26 mouse cellular contexts compared by ENCODE assay signal in the genomic region with DNA sequence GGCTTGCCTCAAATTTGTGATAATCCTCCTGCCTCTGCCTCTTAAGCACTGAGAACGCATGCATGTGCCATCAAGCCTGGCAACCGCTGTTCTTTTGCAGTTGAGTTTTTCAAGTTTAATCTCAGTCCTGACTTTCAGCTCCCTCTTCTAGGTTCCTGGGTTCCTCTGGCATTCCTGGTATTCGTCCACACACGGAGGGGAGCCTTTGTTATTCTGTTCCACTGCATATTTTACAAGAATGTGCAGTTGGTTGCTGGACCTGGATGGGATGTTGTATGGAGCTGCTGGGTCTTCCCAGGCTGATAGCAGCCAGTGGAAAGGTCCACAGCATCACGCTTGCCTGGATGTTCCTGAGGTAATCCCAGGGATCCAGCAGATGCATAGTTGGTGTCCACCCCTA. TPM values are rescaled to one million over a fixed set of nuclear protein-coding genes. Genes with fewer than 3 reads are reported as not detected.
A peak's percentile ranks its signal among the peaks of the same experiment; 100 is the strongest.
DNase-seq lines count a peak whose midpoint lies in the region; ATAC-seq lines count a peak whose summit lies in the region.
"Had no signal": no experiment of that assay in that cellular context is flagged by ENCODE, and none has a peak within 500 bp of the region (broad histone marks: within the 10 kb centered on the region; RNA-seq: fewer than 3 reads in every experiment).

No protein-coding gene starts in this region.

- DNase-seq in hindbrain, embryonic 10.5 days (ENCODE audit: low spot score): no peak
- DNase-seq in thymus, postnatal 4 days: peak; percentile 5
- DNase-seq in thymus, postnatal 25 days: no peak
- peak; percentile 70 for DNase-seq in ZHBTc4 (ENCODE audit: low read depth, low spot score)
- DNase-seq in right cerebral cortex, postnatal 14 days: no peak
- no peak for DNase-seq in urinary bladder, postnatal 10 days (ENCODE audit: low spot score)
- DNase-seq: adrenal gland, postnatal 14 days; B cell, adult 2 months; cerebellum, adult 11 months; cerebellum, adult 2 months; cerebellum, adult 9-11 months; forebrain, postnatal 0 days; gastrocnemius, postnatal 10 days; gastrocnemius, postnatal 36 days; heart, adult 2 months; heart, postnatal 14 days; heart, postnatal 4 days had no signal

- WGBS in hindbrain, embryonic 10.5 days: 58% methylated on average over 5 of the region's 5 CpGs
- 62% methylated on average over 5 of the region's 5 CpGs for WGBS in hindbrain, embryonic 12.5 days

- H3K27ac ChIP-seq in hindbrain, embryonic 10.5 days: peak overlapping the region; percentile 90
- H3K27ac ChIP-seq in hindbrain, embryonic 12.5 days: no peak overlapping the region
- H3K27ac ChIP-seq: embryonic facial prominence, embryonic 13.5 days; heart, adult 2 months; heart, embryonic 10.5 days; heart, embryonic 13.5 days; intestine, embryonic 15.5 days had no signal

- no peak overlapping the region for H3K4me2 ChIP-seq in hindbrain, embryonic 12.5 days (replicated peaks)
- H3K4me2 ChIP-seq: embryonic facial prominence, embryonic 13.5 days; heart, embryonic 13.5 days; hindbrain, embryonic 13.5 days; intestine, embryonic 15.5 days had no signal

- no peak for ATAC-seq in hindbrain, embryonic 12.5 days (ENCODE audit: low FRiP score)
- ATAC-seq: forebrain, embryonic 14.5 days; forebrain, postnatal 0 days; hindbrain, embryonic 16.5 days; intestine, embryonic 15.5 days had no signal

- peaks cover 100% of the 10 kb centered on the region for H3K4me1 ChIP-seq in hindbrain, embryonic 10.5 days (replicated peaks)
- H3K4me1 ChIP-seq in hindbrain, embryonic 12.5 days: peaks cover 91% of the 10 kb centered on the region

- H3K36me3 ChIP-seq in hindbrain, embryonic 10.5 days: no peaks in the 10 kb centered on the region
- no peaks in the 10 kb centered on the region for H3K36me3 ChIP-seq in hindbrain, embryonic 12.5 days
- H3K36me3 ChIP-seq: embryonic facial prominence, embryonic 13.5 days; heart, embryonic 10.5 days; heart, embryonic 13.5 days; intestine, embryonic 15.5 days had no signal

- no peaks in the 10 kb centered on the region for H3K27me3 ChIP-seq in hindbrain, embryonic 10.5 days (ENCODE audit: insufficient read depth, poor library complexity, severe bottlenecking)
- no peaks in the 10 kb centered on the region for H3K27me3 ChIP-seq in hindbrain, embryonic 12.5 days
- H3K27me3 ChIP-seq: embryonic facial prominence, embryonic 13.5 days; heart, embryonic 13.5 days; hindbrain, embryonic 13.5 days; intestine, embryonic 15.5 days had no signal

- no peak overlapping the region for H3K9ac ChIP-seq in hindbrain, embryonic 12.5 days
- H3K9ac ChIP-seq: embryonic facial prominence, embryonic 13.5 days; forebrain, postnatal 0 days; heart, embryonic 13.5 days; hindbrain, embryonic 13.5 days; intestine, embryonic 15.5 days had no signal

- H3K9me3 ChIP-seq in hindbrain, embryonic 10.5 days: no peaks in the 10 kb centered on the region
- no peaks in the 10 kb centered on the region for H3K9me3 ChIP-seq in hindbrain, embryonic 12.5 days (replicated peaks)
- H3K9me3 ChIP-seq: embryonic facial prominence, embryonic 13.5 days; heart, embryonic 10.5 days; heart, embryonic 13.5 days; hindbrain, embryonic 13.5 days; intestine, embryonic 15.5 days had no signal

- no peak overlapping the region for H3K4me3 ChIP-seq in hindbrain, embryonic 10.5 days
- no peak overlapping the region for H3K4me3 ChIP-seq in hindbrain, embryonic 12.5 days
- H3K4me3 ChIP-seq: embryonic facial prominence, embryonic 13.5 days; erythroblast, embryonic 14.5 days; heart, adult 2 months; heart, embryonic 10.5 days; heart, embryonic 13.5 days; hindbrain, embryonic 13.5 days; intestine, embryonic 15.5 days had no signal

RNA-seq across cellular contexts. Expression of gene Arvcf, which starts 37.4 kb away (rescaled TPM):
- polyA plus RNA-seq in hindbrain, embryonic 10.5 days (2016; fragmentation: Nextera tagmentation; extraction: Ambion mirVana): 99.5 and 115 TPM in 2 replicates
- 105 and 119 TPM in 2 replicates for polyA plus RNA-seq in hindbrain, embryonic 12.5 days (2016; fragmentation: Nextera tagmentation; extraction: Ambion mirVana)

RNA-seq across cellular contexts. Expression of gene Tango2, which starts 37.5 kb away (rescaled TPM):
- 45.5 and 52.8 TPM in 2 replicates for polyA plus RNA-seq in hindbrain, embryonic 10.5 days (2016; fragmentation: Nextera tagmentation; extraction: Ambion mirVana)
- 48.2 and 50.5 TPM in 2 replicates for polyA plus RNA-seq in hindbrain, embryonic 12.5 days (2016; fragmentation: Nextera tagmentation; extraction: Ambion mirVana)

RNA-seq across cellular contexts. Expression of gene Txnrd2, which starts 40.8 kb away (rescaled TPM):
- polyA plus RNA-seq in hindbrain, embryonic 10.5 days (2016; fragmentation: Nextera tagmentation; extraction: Ambion mirVana): 30.5 and 34.7 TPM in 2 replicates
- polyA plus RNA-seq in hindbrain, embryonic 12.5 days (2016; fragmentation: Nextera tagmentation; extraction: Ambion mirVana): 20.2 and 20.3 TPM in 2 replicates

RNA-seq across cellular contexts. Expression of gene Comt, which starts 41.2 kb away (rescaled TPM):
- 62.5 and 67.9 TPM in 2 replicates for polyA plus RNA-seq in hindbrain, embryonic 10.5 days (2016; fragmentation: Nextera tagmentation; extraction: Ambion mirVana)
- polyA plus RNA-seq in hindbrain, embryonic 12.5 days (2016; fragmentation: Nextera tagmentation; extraction: Ambion mirVana): 58.4 and 60.3 TPM in 2 replicates

Comparison
In these comparisons a context has a peak if more than half of its experiments do, and no peak if none do; other contexts are left out.
1. DNase-seq: peak in thymus, postnatal 4 days (single experiment) and ZHBTc4 (single experiment); none in hindbrain, embryonic 10.5 days (single experiment), thymus, postnatal 25 days (single experiment), right cerebral cortex, postnatal 14 days (single experiment) and urinary bladder, postnatal 10 days (single experiment).